Mouse (Mus musculus): ENCODE measurements around the gene Exoc6b. TPM values are rescaled to one million over a fixed set of nuclear protein-coding genes. Genes with fewer than 3 reads are reported as not detected.
A peak's percentile ranks its signal among the peaks of the same experiment; 100 is the strongest.

Exoc6b gene
- total RNA-seq, 2 experiments from 2014 or later, result 133 to 143 TPM

DNA sequence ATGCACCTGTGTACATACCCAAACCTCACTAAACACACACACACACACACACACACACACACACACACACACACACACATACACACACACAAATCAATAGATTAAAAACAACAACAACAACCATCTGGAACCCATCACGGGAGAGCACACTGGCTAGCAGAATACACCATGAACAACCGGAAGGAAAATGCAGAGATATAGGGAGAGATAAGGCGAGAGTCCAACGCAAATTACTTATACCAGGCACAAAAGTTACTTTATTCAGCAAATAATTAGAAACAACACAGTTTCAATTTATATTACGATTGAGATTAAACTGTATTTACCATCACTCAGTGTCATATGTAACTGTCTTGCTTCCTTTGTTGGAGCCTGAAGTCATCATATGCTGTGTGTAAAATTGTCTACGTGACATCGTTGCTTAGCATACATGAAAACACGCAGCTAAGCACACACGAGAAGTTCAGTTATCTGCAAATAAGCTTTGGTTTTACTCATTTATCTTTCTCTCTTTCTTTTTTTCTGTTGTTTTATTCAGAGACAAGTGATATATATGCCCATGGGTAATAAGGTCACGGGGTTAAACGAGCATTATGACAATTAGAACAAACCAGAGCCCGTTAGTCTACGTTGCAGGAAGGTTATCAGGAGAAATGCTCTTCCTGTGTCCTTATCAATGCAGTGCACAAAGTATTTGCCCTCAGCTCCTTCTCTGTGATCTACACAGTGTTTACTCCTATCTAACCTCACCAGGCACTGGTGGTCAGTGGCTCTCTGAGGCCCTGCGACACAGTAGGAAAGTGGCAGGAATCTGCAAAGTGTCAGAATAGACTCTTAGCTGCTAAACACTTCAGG is 186.4 kb downstream of the Exoc6b start:
- no peak for DNase-seq

- DNase-seq, result no peak
These were observed 193.4 kb downstream of the Exoc6b start for GRCm38 (mm10) chr6:84875869-84876268.

- DNase-seq, result no peak
These were observed 202.2 kb downstream of the Exoc6b start for GRCm38 (mm10) chr6:84867114-84867513.

DNA sequence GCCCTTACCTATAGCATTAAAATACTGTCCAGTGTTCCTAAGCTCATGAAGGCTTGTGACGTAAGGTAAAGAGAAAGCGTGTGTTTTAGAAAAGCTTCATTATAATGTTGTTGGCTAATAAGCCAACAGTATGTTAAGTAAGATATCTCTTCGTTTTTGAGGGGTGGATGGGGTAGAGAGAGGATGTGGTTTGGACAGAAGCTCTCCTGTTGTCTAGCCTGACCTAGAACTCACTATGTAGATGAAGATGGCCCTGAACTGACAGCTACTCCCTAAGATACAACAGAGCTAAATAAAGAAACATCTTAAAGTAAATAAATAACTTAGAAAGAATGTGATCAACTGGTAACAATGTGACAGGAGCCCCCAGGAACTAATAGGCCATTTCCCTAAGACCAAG is 204.7 kb downstream of the Exoc6b start:
- no peak for DNase-seq

- no peak for DNase-seq
These were observed 205.4 kb downstream of the Exoc6b start for GRCm38 (mm10) chr6:84863816-84864375.

GRCm38 (mm10) chr6:84845665-84846064 is 223.6 kb downstream of the Exoc6b start:
- no peak for DNase-seq

GRCm38 (mm10) chr6:84841138-84841537 is 228.2 kb downstream of the Exoc6b start:
- no peak for DNase-seq

- DNase-seq, result no peak
These were observed 261.8 kb downstream of the Exoc6b start for GRCm38 (mm10) chr6:84807546-84807945.

DNA sequence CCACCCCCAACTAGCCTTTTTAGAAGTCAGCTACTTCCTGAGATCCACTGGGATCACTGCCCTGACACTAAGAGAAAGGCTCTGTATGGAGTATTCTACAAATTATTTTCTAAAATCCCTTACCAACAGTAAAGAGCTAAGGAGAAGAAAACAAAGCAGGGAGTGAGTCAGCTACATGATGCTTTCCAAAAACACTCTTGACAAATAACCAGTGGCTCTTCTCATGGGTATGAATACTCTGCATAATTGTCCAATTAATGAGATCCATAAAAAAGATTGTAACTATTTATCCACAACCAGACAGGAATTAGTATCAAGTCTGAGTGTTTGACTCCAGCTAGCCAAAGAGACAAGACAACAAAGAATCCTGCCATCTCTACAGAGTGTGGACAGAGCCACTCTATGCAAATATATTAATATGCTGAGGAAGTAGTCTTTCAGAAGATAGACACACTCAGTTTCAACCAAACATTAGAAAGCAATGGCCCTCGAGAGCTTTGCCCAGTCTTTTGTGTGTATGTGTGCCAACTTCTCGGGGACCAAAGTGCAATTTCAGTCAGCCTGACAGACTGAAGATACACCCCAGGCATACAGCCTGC is 263.1 kb downstream of the Exoc6b start:
- DNase-seq, result no peak

- DNase-seq, result no peak
These were observed 270.6 kb downstream of the Exoc6b start for GRCm38 (mm10) chr6:84798736-84799135.

GRCm38 (mm10) chr6:84783994-84784393 is 285.3 kb downstream of the Exoc6b start:
- no peak for DNase-seq

DNA sequence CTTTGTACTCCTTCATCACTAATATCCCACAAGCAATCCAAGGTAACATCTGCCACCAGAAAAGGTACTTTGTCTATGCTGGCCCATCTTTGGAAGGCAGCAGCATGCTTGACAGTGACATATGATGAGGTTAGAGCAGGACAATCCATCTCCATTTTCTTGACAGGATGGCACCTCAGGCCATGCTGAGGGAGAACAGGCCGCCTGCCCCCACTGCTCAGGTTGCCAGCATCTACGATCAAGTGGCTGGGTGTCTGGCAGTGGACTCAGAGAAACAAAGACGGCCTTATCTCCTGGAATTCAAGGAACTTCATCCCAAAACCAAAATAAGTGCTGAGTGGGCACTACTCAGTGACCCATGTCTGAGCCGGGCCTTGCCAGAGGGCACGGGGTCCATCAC is 289.3 kb downstream of the Exoc6b start:
- DNase-seq, result no peak

- DNase-seq, result no peak
These were observed 290.3 kb downstream of the Exoc6b start for GRCm38 (mm10) chr6:84778970-84779369.

- DNase-seq, result no peak
These were observed 293.4 kb downstream of the Exoc6b start for GRCm38 (mm10) chr6:84775908-84776307.

DNA sequence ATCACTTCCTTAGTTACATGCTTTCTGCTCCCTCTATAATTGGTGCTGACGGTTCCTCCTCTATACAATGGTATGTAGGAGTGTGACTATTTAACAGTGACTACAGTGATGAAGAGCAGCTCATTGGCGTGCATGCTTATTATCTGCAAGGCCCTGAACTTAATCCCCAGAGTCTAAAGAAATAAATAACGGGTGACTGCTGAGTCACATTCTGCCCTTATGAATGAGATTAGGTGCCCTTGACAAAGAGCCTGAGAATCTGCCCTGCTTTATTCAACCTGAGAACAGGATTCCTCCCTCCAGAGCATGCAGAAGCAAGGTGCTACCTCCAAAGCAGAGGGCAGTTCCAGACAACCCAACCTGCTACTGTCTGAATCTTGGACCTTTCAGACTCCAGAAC is 314.0 kb downstream of the Exoc6b start:
- DNase-seq, result no peak

GRCm38 (mm10) chr6:84752806-84753420 is 316.4 kb downstream of the Exoc6b start:
- DNase-seq, result no peak

DNA sequence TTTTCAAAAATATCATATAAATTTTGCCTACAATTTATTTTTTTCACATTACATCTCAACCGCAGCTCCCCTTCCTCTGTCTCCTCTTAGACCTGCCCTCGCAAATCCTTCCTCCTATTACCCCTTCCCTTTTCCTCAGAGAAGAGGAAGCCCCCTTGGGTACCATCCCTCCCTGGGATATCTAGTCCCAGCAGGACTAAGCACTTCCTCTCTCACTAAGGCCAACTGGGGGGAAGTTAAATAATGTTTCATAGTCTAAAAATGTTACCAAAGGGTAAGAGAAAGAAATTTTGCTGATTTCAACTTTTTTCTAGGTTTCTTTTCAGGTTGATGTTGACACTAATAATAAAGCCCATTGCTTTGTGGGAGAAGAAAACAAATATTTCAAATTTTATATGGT is 317.9 kb downstream of the Exoc6b start:
- no peak for DNase-seq

DNA sequence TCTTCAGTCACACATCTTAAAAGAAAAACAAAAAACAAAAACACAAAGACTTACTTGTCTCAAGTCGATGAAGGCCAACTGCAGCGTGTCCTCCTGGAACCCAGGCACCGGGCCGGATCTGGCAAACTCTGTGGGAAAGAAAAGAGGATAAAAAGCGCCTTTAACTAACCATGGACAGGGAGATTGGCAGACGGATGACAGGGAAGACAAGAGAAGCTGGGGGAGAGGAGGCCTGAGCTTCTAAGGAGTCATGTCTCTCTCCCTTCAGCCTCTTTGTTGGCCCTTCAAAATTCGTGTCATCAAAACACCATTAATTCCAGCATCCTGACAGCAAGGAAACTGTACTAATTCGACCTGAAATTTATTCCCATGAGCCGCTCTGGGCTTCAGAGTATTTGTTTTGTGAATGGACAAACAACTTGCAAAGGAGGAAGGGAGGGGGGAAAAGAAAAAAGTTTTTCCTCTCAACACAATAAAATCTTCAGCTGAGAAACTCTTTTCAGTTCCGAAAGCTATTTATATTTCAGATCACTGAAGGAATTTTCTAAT is 322.4 kb downstream of the Exoc6b start:
- no peak for DNase-seq

- DNase-seq, result no peak
These were observed 323.0 kb downstream of the Exoc6b start for GRCm38 (mm10) chr6:84746193-84746846.

GRCm38 (mm10) chr6:84745570-84745969 is 323.7 kb downstream of the Exoc6b start:
- no peak for DNase-seq

GRCm38 (mm10) chr6:84742227-84742626 is 327.1 kb downstream of the Exoc6b start:
- DNase-seq, result no peak

- peak; percentile 12 to 38 for DNase-seq
These were observed 332.4 kb downstream of the Exoc6b start for GRCm38 (mm10) chr6:84736942-84737341.
